21 mouse cellular contexts compared by ENCODE assay signal in genomic region chr1:185951163-185951562, GRCm38 (mm10).
DNase-seq lines count a peak whose midpoint lies in the region.
"Had no signal": no experiment of that assay in that cellular context is flagged by ENCODE, and none has a peak within 500 bp of the region (broad histone marks: within the 10 kb centered on the region; RNA-seq: fewer than 3 reads in every experiment).

No protein-coding gene starts in this region.

- intact Hi-C loops in left cerebral cortex, postnatal 25 days (cut with DNase I), result no loop called here
- intact Hi-C loops in left cerebral cortex, postnatal 36 days (cut with DNase I), result no loop called here

- peak; percentile 5 to 20 for DNase-seq in frontal cortex, postnatal 36 days (ENCODE audit: low spot score in 2 of 2)
- no peak for DNase-seq in frontal cortex, postnatal 10 days (ENCODE audit: low spot score in 2 of 2)
- DNase-seq in left cerebral cortex, postnatal 25 days (ENCODE audit: low spot score in 2 of 2), result peak; percentile 17 to 50
- DNase-seq in left cerebral cortex, postnatal 36 days (ENCODE audit: low spot score in 2 of 2), result no peak
- peak; percentile 25 to 53 for DNase-seq in right cerebral cortex, adult 2 months (ENCODE audit: low spot score in 2 of 2)
- DNase-seq in right cerebral cortex, postnatal 14 days, result no peak
- no peak for DNase-seq in gastrocnemius, postnatal 4 days (ENCODE audit: low spot score in 2 of 2)
- DNase-seq: adrenal gland, postnatal 14 days; cerebellum, adult 11-12 months; cerebellum, adult 9-11 months; embryo, embryonic 11 days; gastrocnemius, adult 2 months; gastrocnemius, postnatal 36 days; heart, adult 2 months; heart, postnatal 10 days; kidney, adult 11 months; kidney, postnatal 14 days; liver; midbrain, embryonic 14.5 days; retina, postnatal 1 day; thymus, postnatal 14 days had no signal

Comparison
In these comparisons a context has a peak if more than half of its experiments do, and no peak if none do; other contexts are left out.
1. DNase-seq: peak in frontal cortex, postnatal 36 days (2 of 2), left cerebral cortex, postnatal 25 days (2 of 2) and right cerebral cortex, adult 2 months (2 of 2); none in frontal cortex, postnatal 10 days (0 of 2), left cerebral cortex, postnatal 36 days (0 of 2), right cerebral cortex, postnatal 14 days (single experiment) and gastrocnemius, postnatal 4 days (0 of 2).